Mouse (Mus musculus) hindbrain, embryonic 14.5 days (tissue): ENCODE measurements around the gene Mymx. TPM values are rescaled to one million over a fixed set of nuclear protein-coding genes. Genes with fewer than 3 reads are reported as not detected.

ENCODE experiments used
- polyA plus RNA-seq: library from polyadenylated mRNA; unstranded; fragments of >200 nt; fragmentation: Nextera tagmentation; extraction: Ambion mirVana; gene quantifications from 2 replicates; pipeline ENCODE4 v1.2.1, GENCODE M21; 2014

Gene Mymx
- polyA plus RNA-seq, 1 experiment from 2014 or later, result not detected

Other genes with a start within 250 kb of the Mymx start
- gene Cdc5l, start 168.4 kb downstream of the Mymx start, polyA plus RNA-seq, result 64.7 and 67.0 TPM in 2 replicates
- gene Spats1, start 126.7 kb downstream of the Mymx start, polyA plus RNA-seq, result 1.5 and 2.2 TPM in 2 replicates
- gene Aars2, start 95.3 kb downstream of the Mymx start, polyA plus RNA-seq, result 15.2 and 15.8 TPM in 2 replicates
- gene Tcte1, start 78.7 kb downstream of the Mymx start, polyA plus RNA-seq, result 3.8 TPM in 2 replicates
- 15.7 and 16.8 TPM in 2 replicates for gene Tmem151b, start 52.4 kb downstream of the Mymx start, polyA plus RNA-seq
- 4.3 and 4.7 TPM in 2 replicates for gene Nfkbie, start 46.4 kb downstream of the Mymx start, polyA plus RNA-seq
- 83.1 and 84.2 TPM in 2 replicates for gene Slc35b2, start 38.2 kb downstream of the Mymx start, polyA plus RNA-seq
- 1,324 and 1,355 TPM in 2 replicates for gene Hsp90ab1, start 28.8 kb downstream of the Mymx start, polyA plus RNA-seq
- 41.5 and 42.7 TPM in 2 replicates for gene Slc29a1, start 2.5 kb downstream of the Mymx start, polyA plus RNA-seq
- gene Capn11, start 57.2 kb upstream of the Mymx start, polyA plus RNA-seq, result 2.3 TPM in 1 of 2 replicates, not detected in the other
- gene Mrpl14, start 84.2 kb upstream of the Mymx start, polyA plus RNA-seq, result 116 and 132 TPM in 2 replicates
- gene Tmem63b, start 84.8 kb upstream of the Mymx start, polyA plus RNA-seq, result 114 and 116 TPM in 2 replicates
- gene 1600014C23Rik, start 131.7 kb upstream of the Mymx start, polyA plus RNA-seq, result not detected in 2 replicates